Mouse (Mus musculus) cerebellum, adult 2 months (tissue): ENCODE measurements around the gene Asxl1. TPM values are rescaled to one million over a fixed set of nuclear protein-coding genes. Genes with fewer than 3 reads are reported as not detected.

Experiments
- DNase-seq, 2 experiments: peaks; one replicate each; pipeline ENCODE4 v3.0.0; 2021
- H3K27ac ChIP-seq: fragments of 200-500 bp; 2 replicates; pipeline ENCODE4 v1.5.1; 2012; ENCODE audit warnings: low read length, control low read depth, inconsistent platforms; ENCODE audit not compliant: insufficient read depth
- H3K27me3 ChIP-seq: fragments of 200-500 bp; 2 replicates; pipeline ENCODE4 v1.6.1; 2012; ENCODE audit warnings: inconsistent platforms, mild to moderate bottlenecking, low read length, moderate library complexity; ENCODE audit not compliant: control insufficient read depth, insufficient read depth
- H3K4me1 ChIP-seq: fragments of 200-500 bp; 2 replicates; pipeline ENCODE4 v1.6.1; 2011; ENCODE audit warnings: low read length; ENCODE audit not compliant: control insufficient read depth, insufficient read depth
- H3K4me3 ChIP-seq: fragments of 200-500 bp; replicated peaks from 2 replicates; pipeline ENCODE3; 2011; ENCODE audit warnings: mild to moderate bottlenecking, low read depth, low read length, control low read depth; ENCODE audit not compliant: insufficient read depth
- CTCF ChIP-seq: fragments of 200-500 bp; IDR thresholded peaks from 2 replicates; pipeline ENCODE4 v1.5.1; 2011; ENCODE audit warnings: low read depth, mild to moderate bottlenecking, control low read depth, low read length, moderate library complexity, borderline replicate concordance; ENCODE audit not compliant: insufficient read depth
- POLR2A ChIP-seq: fragments of 200-500 bp; IDR thresholded peaks from 2 replicates; pipeline ENCODE4 v1.6.1; 2011; ENCODE audit warnings: low read length, control low read depth, borderline replicate concordance; ENCODE audit not compliant: insufficient read depth
- whole genome bisulfite sequencing: fragments of 180-500 bp; shearing (Covaris S2); methylation state at CpG from one replicate; pipeline ENCODE4 v1.1.7; 2018; 5-methylcytosine and 5-hydroxymethylcytosine counted together
- polyA plus RNA-seq: library from polyadenylated mRNA; depleted of rRNA; stranded (reverse); fragments of >200 nt; gene quantifications from 2 replicates; pipeline ENCODE4 v1.2.3, GENCODE M21; 2012; rRNA removed

Asxl1 gene
- polyA plus RNA-seq: 20.5 and 21.8 TPM in 2 replicates

- Histone ChIP-seq H3K4me1 (peaks cover 3% of the 10 kb centered on the region; the same call in 1 of the 2 replicates), H3K27me3 (no peaks in the 10 kb centered on the region), H3K27ac (peak within 1 kb of the TSS; percentile 54), H3K4me3 (peak within 1 kb of the TSS; percentile 91)
- DNase-seq: peak; percentile 94 to 96
- TF ChIP-seq CTCF (no peak), POLR2A (peak; percentile 31; the same call in 1 of the 2 replicates)
- under 1% methylated on average over 77 of the region's 79 CpGs for WGBS
Measured at GRCm38 (mm10) chr2:153345454-153346220, at the start of gene Asxl1. Asxl1 (plus strand) TSS chr2:153345829.

- TF ChIP-seq POLR2A (no peak), CTCF (no peak)
- H3K4me1 ChIP-seq: peaks cover 17% of the 10 kb centered on the region
- 19% methylated on average over 4 of the region's 4 CpGs for WGBS
- H3K27ac ChIP-seq: peak overlapping the region; percentile 80; the same call in 1 of the 2 replicates
- no peaks in the 10 kb centered on the region for H3K27me3 ChIP-seq
- DNase-seq: peak; percentile 38 to 70
- no peak overlapping the region for H3K4me3 ChIP-seq
Measured at GRCm38 (mm10) chr2:153297771-153298170, 47.9 kb upstream of the Asxl1 start.

- Histone ChIP-seq H3K4me1 (peaks cover 17% of the 10 kb centered on the region), H3K27me3 (no peaks in the 10 kb centered on the region), H3K4me3 (no peak overlapping the region), H3K27ac (no peak overlapping the region)
- no peak for DNase-seq
- 79% methylated on average over 4 of the region's 4 CpGs for whole genome bisulfite sequencing
- TF ChIP-seq POLR2A (no peak), CTCF (no peak)
Measured at GRCm38 (mm10) chr2:153298460-153298859, 47.2 kb upstream of the Asxl1 start.

- 51% methylated on average over 4 of the region's 4 CpGs for WGBS
- no peaks in the 10 kb centered on the region for H3K27me3 ChIP-seq
- TF ChIP-seq POLR2A (no peak), CTCF (no peak)
- peaks cover 17% of the 10 kb centered on the region for H3K4me1 ChIP-seq
- H3K4me3 ChIP-seq: no peak overlapping the region
- H3K27ac ChIP-seq: no peak overlapping the region
- DNase-seq: no peak
Measured at GRCm38 (mm10) chr2:153298863-153299262, 46.8 kb upstream of the Asxl1 start.

- Histone ChIP-seq H3K27me3 (no peaks in the 10 kb centered on the region), H3K27ac (no peak overlapping the region), H3K4me3 (no peak overlapping the region), H3K4me1 (peaks cover 17% of the 10 kb centered on the region)
- TF ChIP-seq CTCF (no peak), POLR2A (no peak)
- 98% methylated on average over 5 of the region's 5 CpGs for WGBS
- no peak for DNase-seq
Measured at GRCm38 (mm10) chr2:153301123-153301522, 44.5 kb upstream of the Asxl1 start.

GRCm38 (mm10) chr2:153305240-153305639 is 40.4 kb upstream of the Asxl1 start:
- H3K27ac ChIP-seq: no peak overlapping the region
- whole genome bisulfite sequencing: 82% methylated on average over 6 of the region's 6 CpGs

GRCm38 (mm10) chr2:153308586-153308985 is 37.0 kb upstream of the Asxl1 start:
- 24% methylated on average over 7 of the region's 7 CpGs for WGBS
- H3K27ac ChIP-seq: no peak overlapping the region

More at GRCm38 (mm10) chr2:153305240-153305639, 40.4 kb upstream of the Asxl1 start:
- Histone ChIP-seq H3K4me3 (no peak overlapping the region), H3K4me1 (peaks cover 4% of the 10 kb centered on the region; the same call in 1 of the 2 replicates), H3K27me3 (no peaks in the 10 kb centered on the region)
- TF ChIP-seq CTCF (no peak), POLR2A (no peak)
- DNase-seq: no peak

GRCm38 (mm10) chr2:153309106-153309505 is 36.5 kb upstream of the Asxl1 start:
- no peak overlapping the region for H3K4me3 ChIP-seq
- no peak overlapping the region for H3K27ac ChIP-seq
- TF ChIP-seq CTCF: no peak
- peaks cover 4% of the 10 kb centered on the region; the same call in 1 of the 2 replicates for H3K4me1 ChIP-seq
- no peaks in the 10 kb centered on the region for H3K27me3 ChIP-seq
- no peak for DNase-seq
- 53% methylated on average over 8 of the region's 8 CpGs for WGBS

More at GRCm38 (mm10) chr2:153308586-153308985, 37.0 kb upstream of the Asxl1 start:
- Histone ChIP-seq H3K4me3 (no peak overlapping the region), H3K4me1 (peaks cover 4% of the 10 kb centered on the region; the same call in 1 of the 2 replicates), H3K27me3 (no peaks in the 10 kb centered on the region)
- no peak for TF ChIP-seq CTCF
- no peak for TF ChIP-seq POLR2A
- peak; percentile 40 to 48 for DNase-seq
